Comparison of ENCODE assay signal across 8 mouse cellular contexts in the genomic region with DNA sequence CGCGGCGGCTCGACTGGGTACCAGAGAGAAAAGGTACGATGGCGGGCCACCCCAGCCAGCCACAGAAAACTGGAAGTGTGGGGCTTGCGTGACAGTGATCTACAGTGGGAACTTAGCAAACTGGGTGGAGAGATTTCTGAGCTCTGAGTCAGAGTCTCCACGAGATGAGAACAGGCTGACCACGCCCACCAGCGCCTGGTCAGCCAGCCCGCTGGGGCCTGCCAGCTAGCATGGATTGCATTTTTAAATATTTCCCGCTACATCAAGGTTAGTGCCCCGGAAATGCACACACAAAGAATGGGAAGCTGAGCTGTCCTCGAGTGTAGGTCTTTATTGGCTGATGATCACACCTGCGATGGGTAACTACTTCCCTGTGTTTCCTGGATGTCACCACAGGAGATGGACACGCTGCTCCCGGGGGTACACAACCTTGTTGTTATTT. TPM values are rescaled to one million over a fixed set of nuclear protein-coding genes. Genes with fewer than 3 reads are reported as not detected.
DNase-seq lines count a peak whose midpoint lies in the region; ATAC-seq and TF ChIP-seq lines count a peak whose summit lies in the region.

No protein-coding gene starts in this region.

- peak; percentile 71 for ATAC-seq in neural tube, embryonic 15.5 days (ENCODE audit: low FRiP score)

- H3K27me3 ChIP-seq in neural tube, embryonic 15.5 days (replicated peaks) = no peaks in the 10 kb centered on the region; the same call in 1 of the 2 replicates

- no peak for TF ChIP-seq CTCF in cortical plate, adult 2 months (IDR thresholded peaks at IDR 0.05; ENCODE audit: extremely low read depth, insufficient read depth, low read length)

- TF ChIP-seq POLR2A in cortical plate, adult 2 months (IDR thresholded peaks at IDR 0.05; ENCODE audit: extremely low read depth, insufficient read depth, low read length) = no peak

- no peaks in the 10 kb centered on the region for H3K9me3 ChIP-seq in neural tube, embryonic 15.5 days (replicated peaks)

- H3K27ac ChIP-seq in cortical plate, adult 2 months (ENCODE audit: insufficient read depth, low read length) = no peak overlapping the region
- H3K27ac ChIP-seq in neural tube, embryonic 15.5 days (replicated peaks) = 0 out of 2 replicates have a peak overlapping the region, but pooled peaks have one; percentile 28

- H3K36me3 ChIP-seq in neural tube, embryonic 15.5 days = no peaks in the 10 kb centered on the region

- WGBS in neural tube, embryonic 15.5 days = 24% methylated on average over 17 of the region's 17 CpGs

- no peaks in the 10 kb centered on the region for H3K4me1 ChIP-seq in cortical plate, adult 2 months (ENCODE audit: control insufficient read depth, insufficient read depth, low read length)
- peaks cover 5% of the 10 kb centered on the region; the same call in 1 of the 2 replicates for H3K4me1 ChIP-seq in neural tube, embryonic 15.5 days

- peak overlapping the region; percentile 46 for H3K9ac ChIP-seq in neural tube, embryonic 15.5 days (replicated peaks)

- H3K4me2 ChIP-seq in neural tube, embryonic 15.5 days = peak overlapping the region; percentile 65

- H3K4me3 ChIP-seq in cortical plate, adult 2 months (ENCODE audit: insufficient read depth, low read length) = peak overlapping the region; percentile 28
- peak overlapping the region; percentile 50 for H3K4me3 ChIP-seq in neural tube, embryonic 15.5 days (replicated peaks)

- DNase-seq in ovary, postnatal 36 days (ENCODE audit: low spot score) = peak; percentile 57
- DNase-seq in ovary, adult 18-20 months (ENCODE audit: low spot score) = no peak
- DNase-seq in heart, adult 18-20 months = peak; percentile 72 to 78
- DNase-seq in kidney, adult 11 months = peak; percentile 68
- peak; percentile 79 to 85 for DNase-seq in lung, adult 18-20 months
- DNase-seq in ovary, postnatal 14 days (ENCODE audit: low spot score) = no peak

RNA-seq across cellular contexts. Expression of gene Nfatc4, which starts 7.6 kb away (rescaled TPM):
- 1.8 and 2.0 TPM in 2 replicates for polyA plus RNA-seq in cortical plate, adult 2 months (2012; rRNA removed)
- 1 to 10 TPM; 2.5 to 4.0 TPM for total RNA-seq in heart, adult 18-20 months (2021)
- polyA plus RNA-seq in neural tube, embryonic 15.5 days (2015; fragmentation: Nextera tagmentation; extraction: Ambion mirVana) = 9.8 and 11.5 TPM in 2 replicates

RNA-seq across cellular contexts. Expression of gene Ripk3, which starts 26.7 kb away (rescaled TPM):
- 0.66 and 1.0 TPM in 2 replicates for polyA plus RNA-seq in cortical plate, adult 2 months (2012; rRNA removed)
- total RNA-seq in heart, adult 18-20 months (2021) = 1 to 10 TPM; 1.6 to 2.9 TPM
- 2.8 and 14.2 TPM in 2 replicates for polyA plus RNA-seq in neural tube, embryonic 15.5 days (2015; fragmentation: Nextera tagmentation; extraction: Ambion mirVana)

RNA-seq across cellular contexts. Expression of gene Adcy4, which starts 31.4 kb away (rescaled TPM):
- 3.4 and 4.4 TPM in 2 replicates for polyA plus RNA-seq in cortical plate, adult 2 months (2012; rRNA removed)
- 10 to 100 TPM; 15.7 to 17.3 TPM for total RNA-seq in heart, adult 18-20 months (2021)
- 4.1 and 5.2 TPM in 2 replicates for polyA plus RNA-seq in neural tube, embryonic 15.5 days (2015; fragmentation: Nextera tagmentation; extraction: Ambion mirVana)

RNA-seq across cellular contexts. Expression of gene Nynrin, which starts 38.5 kb away (rescaled TPM):
- 2.6 and 2.8 TPM in 2 replicates for polyA plus RNA-seq in cortical plate, adult 2 months (2012; rRNA removed)
- 1 to 10 TPM; 7.2 to 7.4 TPM for total RNA-seq in heart, adult 18-20 months (2021)
- polyA plus RNA-seq in neural tube, embryonic 15.5 days (2015; fragmentation: Nextera tagmentation; extraction: Ambion mirVana) = 9.5 and 10.8 TPM in 2 replicates

RNA-seq across cellular contexts. Expression of gene Ltb4r1, which starts 49.6 kb away (rescaled TPM):
- polyA plus RNA-seq in cortical plate, adult 2 months (2012; rRNA removed) = 0.25 and 0.45 TPM in 2 replicates
- total RNA-seq in heart, adult 18-20 months (2021) = under 1 TPM; 0.25 to 0.41 TPM
- 0.42 and 0.80 TPM in 2 replicates for polyA plus RNA-seq in neural tube, embryonic 15.5 days (2015; fragmentation: Nextera tagmentation; extraction: Ambion mirVana)

Comparison
In these comparisons a context has a peak if more than half of its experiments do, and no peak if none do; other contexts are left out.
1. DNase-seq: peak in ovary, postnatal 36 days (single experiment), heart, adult 18-20 months (2 of 2), kidney, adult 11 months (single experiment) and lung, adult 18-20 months (2 of 2); none in ovary, adult 18-20 months (single experiment) and ovary, postnatal 14 days (single experiment).